Mouse (Mus musculus) cortical plate, adult 2 months (tissue): ENCODE measurements around the gene Hikeshi.

ENCODE experiments used
- CTCF ChIP-seq: fragments of 200-500 bp; IDR thresholded peaks from 2 replicates; pipeline ENCODE4 v1.5.1; 2011; ENCODE audit warnings: mild to moderate bottlenecking, control low read depth, low read length; ENCODE audit not compliant: insufficient read depth; ENCODE audit errors: extremely low read depth
- POLR2A ChIP-seq: fragments of 200-500 bp; IDR thresholded peaks from 2 replicates; pipeline ENCODE4 v1.6.1; 2011; ENCODE audit warnings: mild to moderate bottlenecking, low read length, control low read depth; ENCODE audit not compliant: insufficient read depth; ENCODE audit errors: extremely low read depth

DNA sequence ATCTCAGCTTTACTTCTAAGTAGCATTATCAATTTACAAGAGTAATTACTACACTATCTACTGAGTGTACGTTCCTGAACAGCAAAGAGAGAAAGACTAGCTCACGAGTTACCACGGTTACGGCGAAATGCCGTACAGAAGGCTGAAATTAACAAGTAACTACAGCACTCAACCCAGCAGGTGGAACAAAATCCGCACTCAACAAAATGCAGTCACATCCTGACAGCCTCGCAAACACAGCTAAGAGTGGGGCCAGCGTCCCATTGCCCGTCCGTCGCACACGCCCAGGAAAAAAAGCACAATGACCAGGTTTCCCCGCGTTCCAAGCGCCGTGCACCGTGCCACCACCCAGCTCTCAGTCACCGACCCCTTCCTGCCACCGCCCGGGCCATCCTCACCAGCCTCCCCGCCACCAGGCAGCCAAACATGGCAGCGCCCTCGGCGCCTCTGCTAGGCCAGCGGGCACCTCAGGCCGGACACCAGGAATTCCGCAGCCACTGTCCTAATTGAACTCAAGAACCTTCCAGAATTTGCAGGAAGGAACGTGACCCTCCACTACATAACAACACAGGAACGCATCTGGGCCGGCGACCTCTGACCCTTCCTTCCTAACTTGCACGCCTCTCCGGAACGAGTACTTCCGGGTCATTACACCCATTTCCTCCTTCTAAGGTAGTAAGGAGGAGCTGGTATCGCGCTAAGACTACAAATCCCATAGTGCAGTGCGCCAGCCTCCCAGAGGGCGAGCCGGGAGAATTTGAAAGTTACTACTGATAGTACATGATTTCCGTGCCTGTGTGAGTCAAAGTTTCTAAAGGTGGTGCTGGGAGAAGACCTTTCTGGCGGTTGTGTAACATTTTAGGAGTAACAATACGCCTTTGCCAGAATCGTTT, at the start of gene Hikeshi:
- no peak for TF ChIP-seq CTCF
- no peak for TF ChIP-seq POLR2A
